Mouse (Mus musculus) urinary bladder, postnatal 4 days (tissue): ENCODE measurements around the gene Pla1a.
"Not testable (repeated sequence)": the region's sequence is repeated elsewhere in the genome, so short reads cannot be mapped to it uniquely, and the experiment has no call there.

Experiments used
- DNase-seq, 2 experiments: peaks; one replicate each; pipeline ENCODE4 v3.0.0; 2021 to 2022; ENCODE audit warnings: low spot score in 2 of 2

Gene Pla1a

DNA sequence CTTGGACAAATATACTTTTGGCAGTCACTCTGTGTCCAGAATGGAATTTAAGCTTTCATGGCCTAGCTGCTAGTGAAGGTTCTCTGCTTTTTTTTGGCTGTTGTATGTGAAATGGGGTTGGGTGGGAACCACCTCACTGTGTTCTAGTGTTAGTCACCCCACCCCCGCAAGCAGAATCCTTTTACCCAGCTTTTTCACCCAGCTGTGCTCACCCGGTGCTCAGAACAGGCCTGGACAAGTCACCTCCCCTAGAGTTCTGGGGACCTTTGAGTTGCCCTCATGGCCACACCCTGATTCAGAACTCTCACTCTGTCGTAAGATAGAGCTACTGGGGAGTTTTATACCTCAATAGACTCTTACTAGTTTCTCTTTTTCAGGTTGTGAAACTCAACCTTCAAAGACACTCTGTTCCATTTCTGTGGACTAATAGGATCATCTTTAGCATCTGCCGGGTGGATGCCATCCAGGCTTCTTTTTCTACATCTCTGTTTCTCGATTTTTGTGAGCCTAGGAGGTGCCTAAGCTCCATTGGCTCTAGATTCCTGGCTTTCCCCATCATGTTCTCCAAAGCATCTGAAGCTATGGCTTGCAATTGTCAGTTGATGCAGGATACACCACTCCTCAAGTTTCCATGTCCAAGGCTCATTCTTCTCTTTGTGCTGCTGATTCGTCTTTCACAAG is 25.8 kb upstream of the Pla1a start:
- DNase-seq: no peak

DNA sequence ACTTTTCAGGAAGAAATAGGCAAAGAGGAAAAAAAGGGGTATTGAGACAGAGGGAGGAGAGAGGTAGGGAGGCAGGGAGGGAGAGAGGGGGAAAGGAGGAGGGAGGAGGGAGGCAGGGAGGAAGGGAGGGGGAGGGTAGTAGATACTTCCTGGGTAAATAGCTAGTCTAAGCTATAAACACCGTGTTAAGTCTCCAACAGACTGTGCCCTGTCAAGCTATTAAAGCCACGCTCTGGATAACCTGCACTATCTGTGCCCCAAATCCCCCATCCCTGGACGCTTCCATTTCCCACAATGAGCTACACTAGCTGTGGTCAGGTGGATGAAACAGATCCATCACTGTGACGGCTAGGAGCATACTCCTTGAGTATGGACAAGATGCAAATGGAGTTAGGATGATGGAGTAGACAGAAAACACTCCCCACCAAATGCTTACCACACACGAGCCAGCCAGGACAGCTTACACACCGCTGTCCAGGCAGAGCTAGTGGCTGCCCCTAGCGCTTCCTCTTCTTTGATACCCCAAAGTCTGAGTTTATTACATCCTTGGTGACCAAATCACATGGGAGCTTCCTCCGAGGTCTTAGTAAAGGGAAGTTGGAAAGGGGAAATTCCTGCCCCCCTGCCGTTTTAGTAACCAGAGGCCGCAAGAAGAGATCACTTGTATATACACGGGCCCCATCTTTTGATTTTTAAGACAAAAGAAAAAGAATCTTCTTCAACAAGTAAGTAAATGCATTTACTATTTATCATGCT is 24.0 kb upstream of the Pla1a start:
- DNase-seq: no peak

DNA sequence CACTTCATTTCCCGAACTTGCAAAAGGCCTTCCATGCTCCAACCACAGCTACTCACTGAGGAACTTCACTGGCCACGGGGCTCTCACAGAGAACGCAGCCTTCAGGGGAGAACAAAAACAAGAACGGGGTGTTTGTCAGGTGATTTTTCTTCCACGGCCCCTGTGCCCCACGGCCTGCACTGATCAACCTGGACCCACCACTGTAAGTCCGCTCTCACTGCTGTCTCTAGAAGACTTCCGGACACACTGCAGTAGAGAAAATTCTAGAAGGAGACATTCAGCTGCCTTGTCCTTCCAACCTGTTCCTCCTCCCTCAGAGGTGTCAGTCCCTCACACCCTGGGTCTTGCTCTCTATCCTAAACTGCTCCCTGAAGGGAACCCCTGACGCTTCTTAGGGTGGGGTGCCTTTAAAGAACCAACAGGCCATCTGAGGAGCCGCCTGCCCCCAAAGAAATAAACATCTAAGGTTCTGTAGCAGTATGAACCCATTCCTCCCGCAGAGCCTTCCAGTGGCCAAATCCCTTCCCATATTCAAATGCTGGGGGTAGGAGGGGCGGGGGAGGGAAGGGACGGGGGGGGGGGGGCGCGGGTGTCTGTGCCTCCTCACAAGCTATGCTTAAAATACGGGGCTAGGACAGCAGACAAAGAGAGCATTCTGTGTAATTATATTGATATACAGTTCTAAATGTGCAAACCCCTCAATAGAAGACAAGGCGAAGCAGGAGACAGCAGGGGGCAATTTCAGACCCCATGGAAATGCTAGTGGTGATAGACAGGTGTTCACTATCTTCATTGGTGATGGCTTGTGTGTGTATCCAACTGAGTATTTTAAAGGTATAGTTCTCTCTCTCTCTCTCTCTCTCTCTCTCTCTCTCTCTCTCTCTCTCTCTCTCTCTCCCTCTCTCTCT is 22.8 kb upstream of the Pla1a start, which contains the start of gene Cd80:
Gene Cd80 (plus strand): TSS at position 51 of the 908 bp plus-strand sequence.
- DNase-seq: no peak

- DNase-seq: no peak
Observed at GRCm38 (mm10) chr16:38454533-38455254, 21.7 kb upstream of the Pla1a start.

DNA sequence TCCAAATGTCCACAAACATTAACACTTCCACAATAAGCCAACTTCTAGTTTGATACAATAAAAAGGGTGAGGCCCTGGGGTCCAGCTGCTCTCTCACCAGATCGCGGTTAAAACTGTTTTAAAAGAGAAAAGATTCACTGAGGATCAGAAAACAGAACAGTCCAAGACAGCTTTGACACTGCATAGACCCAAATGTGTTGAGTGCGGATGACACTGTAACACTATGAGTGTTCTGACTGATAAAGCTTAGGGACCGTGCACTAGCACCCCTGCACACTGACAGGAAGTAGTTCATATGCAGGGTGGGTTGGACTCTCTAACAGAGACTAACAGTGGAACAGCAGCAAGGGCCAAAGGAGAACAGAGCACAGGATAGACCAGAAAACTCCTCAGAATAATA is 21.0 kb upstream of the Pla1a start:
- DNase-seq: no peak

GRCm38 (mm10) chr16:38453203-38453553 is 20.2 kb upstream of the Pla1a start:
- DNase-seq: no peak

GRCm38 (mm10) chr16:38452442-38453202 is 19.7 kb upstream of the Pla1a start, which contains the start of gene Adprh:
Gene Adprh (minus strand): TSS chr16:38452703.
- DNase-seq: peak; percentile 92 to 93

DNA sequence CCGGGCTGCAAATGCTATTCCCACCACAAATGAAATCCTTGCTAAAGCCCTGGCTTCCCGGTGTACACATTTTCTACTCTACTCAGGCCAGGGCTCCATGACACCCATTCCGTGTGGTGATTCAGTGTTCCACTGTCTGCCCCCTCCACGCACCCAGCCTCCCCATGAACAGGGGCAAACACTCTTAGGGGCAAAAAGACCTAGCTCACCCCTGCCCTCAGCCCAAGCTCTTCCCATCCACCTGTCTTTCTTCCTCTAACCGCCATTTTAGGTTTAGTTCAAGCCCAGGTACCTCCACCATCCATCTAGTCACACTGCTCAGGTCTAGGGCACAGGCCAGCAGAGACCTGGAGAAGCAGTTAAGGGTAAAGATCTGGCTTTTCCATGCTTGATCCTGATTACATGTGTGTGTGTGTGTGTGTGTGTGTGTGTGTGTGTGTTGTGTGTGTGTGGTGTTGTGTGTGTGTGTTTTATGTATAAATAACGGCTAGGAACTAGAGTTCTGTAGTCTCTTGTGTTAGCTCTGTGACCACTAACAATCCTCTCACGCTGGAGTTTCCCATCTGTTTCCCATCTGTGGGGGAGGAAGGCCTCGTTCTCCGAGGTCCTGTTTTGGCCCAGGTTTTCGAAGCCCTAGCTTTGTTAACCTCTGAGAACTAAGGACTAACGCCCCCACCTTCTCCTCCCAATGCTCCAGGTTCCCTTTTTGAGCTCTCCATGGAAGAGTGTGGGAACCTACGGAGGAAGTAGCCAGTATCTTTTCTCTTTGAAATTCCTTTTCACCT is 18.7 kb upstream of the Pla1a start:
- DNase-seq: no peak

GRCm38 (mm10) chr16:38450707-38451106 is 17.8 kb upstream of the Pla1a start:
- DNase-seq: no peak

DNA sequence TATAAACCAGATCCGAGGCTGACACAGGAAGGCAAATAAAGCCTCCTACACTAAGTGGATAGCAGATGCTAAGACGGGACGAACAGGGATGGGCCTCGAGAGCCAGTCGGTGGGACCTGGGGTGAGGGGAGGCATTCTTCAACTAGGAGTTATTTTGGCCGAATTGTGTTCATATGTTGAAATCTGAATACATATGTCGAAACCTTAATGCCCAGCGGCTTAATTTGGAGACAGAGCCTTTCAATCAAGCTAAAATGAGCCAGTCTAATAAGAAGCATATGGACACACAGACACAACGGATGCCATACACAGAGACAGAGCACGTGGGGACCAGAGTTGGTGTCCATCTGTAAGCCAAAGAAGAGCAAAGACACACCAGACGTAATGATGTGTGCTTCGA is 15.5 kb upstream of the Pla1a start:
- no peak for DNase-seq

DNA sequence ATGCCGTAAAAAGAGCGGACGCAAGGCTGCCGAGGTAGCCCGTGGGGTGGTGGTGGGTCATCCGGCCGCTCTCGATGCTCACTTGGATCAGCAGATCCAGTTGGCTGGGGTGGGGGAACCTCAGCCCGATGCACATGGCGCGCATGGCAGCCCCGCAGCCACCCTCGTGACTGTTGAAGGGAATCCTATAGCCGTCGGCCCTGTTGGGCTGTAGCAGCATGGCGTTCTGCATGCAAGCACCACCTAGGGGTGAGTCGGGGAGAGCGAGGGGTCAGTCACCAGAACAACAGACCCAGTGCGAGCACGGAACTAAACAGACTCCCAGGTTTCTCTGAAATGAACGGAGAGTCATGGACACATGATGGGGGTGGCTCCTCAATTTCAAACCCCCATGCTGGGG is 14.4 kb upstream of the Pla1a start:
- no peak for DNase-seq

GRCm38 (mm10) chr16:38446141-38446540 is 13.2 kb upstream of the Pla1a start:
- not testable (repeated sequence) for DNase-seq

DNA sequence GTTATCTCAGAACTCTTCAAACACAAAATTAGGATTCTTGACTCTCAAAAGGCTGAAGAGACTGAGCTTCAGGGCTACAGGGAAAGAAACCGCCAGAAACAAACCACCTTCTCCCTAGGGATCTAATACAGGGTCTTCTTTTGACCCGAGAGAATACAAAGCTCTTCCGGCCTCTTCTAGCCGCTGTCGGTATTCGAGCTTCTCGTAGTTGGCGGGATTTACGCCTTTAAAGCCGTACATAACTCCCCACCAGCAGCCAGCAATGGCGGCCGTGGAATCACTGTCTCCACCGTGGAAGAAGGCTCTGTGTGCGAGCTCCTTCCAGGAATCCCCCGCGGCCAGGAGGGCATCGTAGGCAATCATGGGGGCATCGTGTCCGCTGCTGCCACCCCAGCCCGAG is 12.6 kb upstream of the Pla1a start:
- no peak for DNase-seq

- no peak for DNase-seq
Observed at GRCm38 (mm10) chr16:38445046-38445445, 12.1 kb upstream of the Pla1a start.

DNA sequence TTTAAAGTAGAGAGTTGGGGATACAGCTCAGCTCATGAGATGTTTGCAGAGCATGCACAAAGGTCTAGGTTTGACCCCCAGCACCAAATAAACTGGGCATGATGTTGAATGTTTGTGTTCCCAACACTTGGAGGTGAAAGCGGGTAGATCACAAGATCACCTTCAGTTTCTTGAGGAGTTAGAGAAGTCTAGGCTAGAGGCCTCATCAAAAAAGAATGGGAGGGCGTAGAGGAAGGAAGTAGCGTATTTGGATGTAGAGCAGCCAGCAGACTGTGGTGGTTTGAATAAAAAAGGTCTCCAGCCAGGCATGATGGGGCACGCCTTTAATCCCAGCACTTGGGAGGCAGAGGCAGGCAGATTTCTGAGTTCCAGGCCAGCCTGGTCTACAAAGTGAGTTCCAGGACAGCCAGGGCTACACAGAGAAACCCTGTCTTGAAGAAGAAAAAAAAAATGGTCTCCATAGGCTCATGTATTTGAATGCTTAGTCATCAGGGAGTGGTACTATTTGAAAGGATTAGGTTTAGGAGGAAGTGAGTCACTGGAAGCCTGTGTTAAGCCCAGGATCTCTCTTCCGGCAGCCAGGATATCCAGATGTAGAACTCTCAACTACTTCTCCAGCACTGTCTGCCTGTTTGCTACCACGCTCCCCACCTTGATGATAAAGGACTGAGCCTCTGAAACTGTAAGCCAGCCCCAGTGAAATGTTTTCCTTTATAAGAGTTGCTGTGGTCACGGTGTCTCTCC is 10.9 kb upstream of the Pla1a start:
- no peak for DNase-seq

- DNase-seq: no peak
Observed at GRCm38 (mm10) chr16:38442216-38442615, 9.3 kb upstream of the Pla1a start.

- DNase-seq: no peak
Observed at GRCm38 (mm10) chr16:38441611-38442010, 8.7 kb upstream of the Pla1a start.

GRCm38 (mm10) chr16:38440403-38440802 is 7.5 kb upstream of the Pla1a start:
- no peak for DNase-seq

DNA sequence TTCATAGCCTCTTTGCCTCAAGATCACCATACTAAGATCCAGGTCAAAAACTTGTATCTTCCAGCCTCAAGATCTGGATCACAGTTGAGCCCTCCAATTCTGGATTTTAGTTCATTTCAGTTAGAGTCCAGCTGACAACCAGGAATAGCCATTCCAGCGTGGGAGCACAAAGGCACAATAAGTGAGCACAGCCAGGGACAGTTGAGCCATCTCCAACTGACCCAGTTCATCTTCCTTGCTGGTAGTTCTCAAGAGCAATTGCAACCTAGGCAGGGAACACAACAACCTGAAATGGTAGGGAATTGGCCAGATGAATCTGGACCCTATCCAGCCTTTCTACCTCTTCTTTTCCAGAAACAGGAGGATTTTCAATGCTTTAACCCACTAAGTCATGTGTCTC is 6.2 kb upstream of the Pla1a start:
- no peak for DNase-seq
